ENCODE assay signal across 9 mouse cellular contexts in the genomic region with DNA sequence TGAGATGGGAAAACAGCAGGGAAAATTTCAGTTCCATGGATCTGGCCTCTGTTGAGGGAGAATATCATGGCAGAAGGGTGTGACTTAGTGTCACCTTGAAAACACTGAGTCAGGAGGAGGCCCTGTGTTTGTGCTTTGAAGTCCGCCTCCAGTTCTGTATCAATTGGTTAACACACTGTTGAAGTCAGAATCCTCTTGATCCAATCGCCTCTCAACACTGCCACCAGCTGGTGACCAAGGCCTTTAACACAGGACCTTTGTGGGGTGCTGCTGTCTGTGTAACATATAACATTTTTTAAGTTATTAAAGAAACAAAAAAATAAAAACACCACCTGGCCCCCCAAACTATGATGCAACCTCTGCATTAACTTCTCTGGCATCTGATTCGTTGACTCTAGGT. TPM values are rescaled to one million over a fixed set of nuclear protein-coding genes. Genes with fewer than 3 reads are reported as not detected.
A peak's percentile ranks its signal among the peaks of the same experiment; 100 is the strongest.
DNase-seq lines count a peak whose midpoint lies in the region; ATAC-seq lines count a peak whose summit lies in the region.
"Had no signal": no experiment of that assay in that cellular context is flagged by ENCODE, and none has a peak within 500 bp of the region (broad histone marks: within the 10 kb centered on the region; RNA-seq: fewer than 3 reads in every experiment).

No protein-coding gene starts in this region.

- H3K36me3 ChIP-seq in liver, embryonic 16.5 days (ENCODE audit: control insufficient read depth, insufficient read depth): no peaks in the 10 kb centered on the region
- H3K36me3 ChIP-seq: neural tube, embryonic 13.5 days had no signal

- intact Hi-C loops in heart, postnatal 36 days (cut with DNase I): loop anchor here (1.0 to 5.0 kb wide), 2 partner anchors 44 to 61 kb away; no protein-coding TSS in a partner anchor

- no peaks in the 10 kb centered on the region for H3K27me3 ChIP-seq in liver, embryonic 16.5 days (ENCODE audit: control insufficient read depth, insufficient read depth, low read depth, low read length)
- H3K27me3 ChIP-seq: neural tube, embryonic 13.5 days had no signal

- H3K4me1 ChIP-seq in liver, embryonic 16.5 days (ENCODE audit: control insufficient read depth, low read depth, low read length): no peaks in the 10 kb centered on the region
- H3K4me1 ChIP-seq: neural tube, embryonic 13.5 days had no signal

- H3K4me2 ChIP-seq in liver, embryonic 16.5 days (ENCODE audit: low read depth, low read length): no peak overlapping the region
- H3K4me2 ChIP-seq: neural tube, embryonic 13.5 days had no signal

- DNase-seq in embryo, embryonic 10 days (ENCODE audit: low spot score): peak; percentile 78
- no peak for DNase-seq in embryo, embryonic 9.5 days (ENCODE audit: extremely low spot score)
- peak; percentile 39 for DNase-seq in ovary, postnatal 36 days (ENCODE audit: low spot score)
- DNase-seq in ovary, adult 18-20 months (ENCODE audit: low spot score): no peak
- DNase-seq in brain, adult 2 months (ENCODE audit: low read depth, low spot score): peak; percentile 77
- DNase-seq in heart, postnatal 36 days: peak; percentile 34 to 68
- DNase-seq in spleen, postnatal 36 days (ENCODE audit: low spot score in 2 of 2): peak; percentile 22 to 35

- ATAC-seq in liver, embryonic 16.5 days (ENCODE audit: low read depth): peak; percentile 55; the same call in 1 of the 2 replicates

- 22% methylated on average over 3 of the region's 3 CpGs for WGBS in liver, embryonic 16.5 days (ENCODE audit: insufficient replicate concordance)

- H3K9me3 ChIP-seq in liver, embryonic 16.5 days (replicated peaks; ENCODE audit: control insufficient read depth, low read length): no peaks in the 10 kb centered on the region
- H3K9me3 ChIP-seq: neural tube, embryonic 13.5 days had no signal

- no peak overlapping the region for H3K9ac ChIP-seq in liver, embryonic 16.5 days (ENCODE audit: low read depth, low read length)
- H3K9ac ChIP-seq: neural tube, embryonic 13.5 days had no signal

- H3K4me3 ChIP-seq in liver, embryonic 16.5 days (ENCODE audit: low read depth, low read length): no peak overlapping the region
- H3K4me3 ChIP-seq: neural tube, embryonic 13.5 days had no signal

- no peak overlapping the region for H3K27ac ChIP-seq in liver, embryonic 16.5 days (ENCODE audit: low read length)
- H3K27ac ChIP-seq: neural tube, embryonic 13.5 days had no signal

RNA-seq across cellular contexts. Expression of a gene that starts 11.7 kb away (rescaled TPM):
- 10 to 100 TPM; 15.0 to 16.5 TPM for total RNA-seq in heart, postnatal 36 days (2021)
- polyA plus RNA-seq in liver, embryonic 16.5 days (2015; fragmentation: Nextera tagmentation; extraction: Ambion mirVana): 25.2 and 26.5 TPM in 2 replicates

RNA-seq across cellular contexts. Expression of a gene that starts 27.7 kb away (rescaled TPM):
- total RNA-seq in heart, postnatal 36 days (2021): 10 to 100 TPM; 14.1 to 14.8 TPM
- polyA plus RNA-seq in liver, embryonic 16.5 days (2015; fragmentation: Nextera tagmentation; extraction: Ambion mirVana): 0.09 and 0.19 TPM in 2 replicates

RNA-seq across cellular contexts. Expression of a gene that starts 57.9 kb away (rescaled TPM):
- total RNA-seq in heart, postnatal 36 days (2021): 1 to 10 TPM; 5.9 to 6.2 TPM
- polyA plus RNA-seq in liver, embryonic 16.5 days (2015; fragmentation: Nextera tagmentation; extraction: Ambion mirVana): 4.5 TPM in 2 replicates

RNA-seq across cellular contexts. Expression of a gene that starts 58.0 kb away (rescaled TPM):
- total RNA-seq in heart, postnatal 36 days (2021): 1 to 10 TPM; 1.8 to 2.2 TPM
- 2.0 and 2.1 TPM in 2 replicates for polyA plus RNA-seq in liver, embryonic 16.5 days (2015; fragmentation: Nextera tagmentation; extraction: Ambion mirVana)

Comparison
In these comparisons a context has a peak if more than half of its experiments do, and no peak if none do; other contexts are left out.
1. DNase-seq: peak in embryo, embryonic 10 days (single experiment), ovary, postnatal 36 days (single experiment), brain, adult 2 months (single experiment), heart, postnatal 36 days (2 of 2) and spleen, postnatal 36 days (2 of 2); none in embryo, embryonic 9.5 days (single experiment) and ovary, adult 18-20 months (single experiment).